Mouse (Mus musculus): Measurements from ENCODE around the gene Crls1.

- TF ChIP-seq POLR2A (IDR thresholded peaks at IDR 0.05; ENCODE audit: insufficient read length, low read depth) (no peak), TCF12 (IDR thresholded peaks at IDR 0.05; ENCODE audit: insufficient read depth, poor library complexity, severe bottlenecking) (no peak), USF1 (IDR thresholded peaks at IDR 0.05; ENCODE audit: low read depth) (no peak), MYOG (IDR thresholded peaks at IDR 0.05; ENCODE audit: control insufficient read depth in 1 of 3, insufficient read depth in 1 of 3, insufficient read length in 2 of 3, low read depth in 2 of 3) (no peak)
Observed at GRCm38 (mm10) chr2:132902056-132902455, 55.6 kb downstream of the Crls1 start.
